Mouse (Mus musculus): ENCODE results near the gene Hsd17b3.

- no peak for TF ChIP-seq POLR2A (IDR thresholded peaks at IDR 0.05; ENCODE audit: low read depth, low read length)
- TF ChIP-seq CTCF (conservative IDR thresholded peaks at IDR 0.05; ENCODE audit: insufficient read depth, insufficient read length, low read depth, low read length): no peak
Observed at GRCm38 (mm10) chr13:64048467-64048866, 40.6 kb downstream of the Hsd17b3 start.
